Comparison of ENCODE assay signal across 8 mouse cellular contexts in genomic region chr2:173173521-173174511, GRCm38 (mm10). TPM values are rescaled to one million over a fixed set of nuclear protein-coding genes. Genes with fewer than 3 reads are reported as not detected.
DNase-seq lines count a peak whose midpoint lies in the region; ATAC-seq and TF ChIP-seq lines count a peak whose summit lies in the region.

No protein-coding gene starts in this region.

- no peaks in the 10 kb centered on the region for H3K36me3 ChIP-seq in E14TG2a.4 (ENCODE audit: insufficient read depth, low read length)
- H3K36me3 ChIP-seq in forebrain, embryonic 16.5 days (ENCODE audit: control insufficient read depth, insufficient read depth) = no peaks in the 10 kb centered on the region
- H3K36me3 ChIP-seq in hindbrain, embryonic 14.5 days (replicated peaks; ENCODE audit: control insufficient read depth, insufficient read depth) = no peaks in the 10 kb centered on the region
- H3K36me3 ChIP-seq in lung, embryonic 14.5 days (ENCODE audit: insufficient read depth) = no peaks in the 10 kb centered on the region

- peaks cover 11% of the 10 kb centered on the region for H3K9me3 ChIP-seq in E14TG2a.4 (ENCODE audit: low read length)
- no peaks in the 10 kb centered on the region for H3K9me3 ChIP-seq in forebrain, embryonic 16.5 days (ENCODE audit: control insufficient read depth, low read length)
- no peaks in the 10 kb centered on the region for H3K9me3 ChIP-seq in hindbrain, embryonic 14.5 days (ENCODE audit: control insufficient read depth, low read length)
- H3K9me3 ChIP-seq in lung, embryonic 14.5 days (ENCODE audit: low read depth, low read length) = no peaks in the 10 kb centered on the region

- H3K4me2 ChIP-seq in forebrain, embryonic 16.5 days (ENCODE audit: low read length) = peak overlapping the region; percentile 70
- H3K4me2 ChIP-seq in hindbrain, embryonic 14.5 days (replicated peaks) = peak overlapping the region; percentile 53
- H3K4me2 ChIP-seq in lung, embryonic 14.5 days = peak overlapping the region; percentile 55

- H3K27me3 ChIP-seq in E14TG2a.4 (ENCODE audit: insufficient read depth, low read length) = peaks cover 48% of the 10 kb centered on the region
- no peaks in the 10 kb centered on the region for H3K27me3 ChIP-seq in forebrain, embryonic 16.5 days (replicated peaks; ENCODE audit: control insufficient read depth, insufficient read depth, low read length)
- H3K27me3 ChIP-seq in hindbrain, embryonic 14.5 days (ENCODE audit: control insufficient read depth, insufficient read depth, low read length) = no peaks in the 10 kb centered on the region
- peaks cover 33% of the 10 kb centered on the region for H3K27me3 ChIP-seq in lung, embryonic 14.5 days (ENCODE audit: insufficient read depth, low read length)

- DNase-seq in adrenal gland, postnatal 10 days = peak; percentile 77
- DNase-seq in hindbrain, embryonic 14.5 days (ENCODE audit: low spot score) = peak; percentile 81
- peak; percentile 87 for DNase-seq in layer of hippocampus, adult 9-11 months
- DNase-seq in lung, embryonic 14.5 days = peak; percentile 82
- DNase-seq in ovary, postnatal 36 days (ENCODE audit: low spot score) = peak; percentile 51
- DNase-seq in gastrocnemius, postnatal 25 days = no peak

- ATAC-seq in forebrain, embryonic 16.5 days = peak; percentile 86
- peak; percentile 84 for ATAC-seq in hindbrain, embryonic 14.5 days (ENCODE audit: low FRiP score)
- peak; percentile 79 for ATAC-seq in lung, embryonic 14.5 days (ENCODE audit: insufficient read depth)

- H3K27ac ChIP-seq in forebrain, embryonic 16.5 days (ENCODE audit: low read length) = peak overlapping the region; percentile 84
- H3K27ac ChIP-seq in hindbrain, embryonic 14.5 days = peak overlapping the region; percentile 93
- peak overlapping the region; percentile 85 for H3K27ac ChIP-seq in lung, embryonic 14.5 days (ENCODE audit: low read depth)

- H3K4me3 ChIP-seq in E14TG2a.4 (replicated peaks; ENCODE audit: low read length) = 0 out of 2 replicates have a peak overlapping the region, but pooled peaks have one; percentile 7
- peak overlapping the region; percentile 42 for H3K4me3 ChIP-seq in forebrain, embryonic 16.5 days (replicated peaks; ENCODE audit: low read length)
- H3K4me3 ChIP-seq in hindbrain, embryonic 14.5 days (replicated peaks; ENCODE audit: low read length) = peak overlapping the region; percentile 17
- H3K4me3 ChIP-seq in lung, embryonic 14.5 days (ENCODE audit: low read depth, low read length) = peak overlapping the region; percentile 25

- peaks cover 30% of the 10 kb centered on the region for H3K4me1 ChIP-seq in E14TG2a.4 (replicated peaks; ENCODE audit: low read depth, low read length)
- H3K4me1 ChIP-seq in forebrain, embryonic 16.5 days (replicated peaks; ENCODE audit: control insufficient read depth, insufficient read depth, low read length) = peaks cover 26% of the 10 kb centered on the region
- H3K4me1 ChIP-seq in hindbrain, embryonic 14.5 days (replicated peaks; ENCODE audit: control insufficient read depth, insufficient read depth, low read length) = peaks cover 41% of the 10 kb centered on the region
- peaks cover 9% of the 10 kb centered on the region for H3K4me1 ChIP-seq in lung, embryonic 14.5 days (ENCODE audit: insufficient read depth)

- TF ChIP-seq CTCF in E14TG2a.4 (conservative IDR thresholded peaks at IDR 0.05; ENCODE audit: low read length) = no peak
- no peak for TF ChIP-seq CTCF in lung, embryonic 14.5 days (IDR thresholded peaks at IDR 0.05; ENCODE audit: low read depth)

- H3K9ac ChIP-seq in forebrain, embryonic 16.5 days (replicated peaks; ENCODE audit: low read depth, low read length) = peak overlapping the region; percentile 38; the same call in 1 of the 2 replicates
- peak overlapping the region; percentile 47 for H3K9ac ChIP-seq in hindbrain, embryonic 14.5 days
- H3K9ac ChIP-seq in lung, embryonic 14.5 days = peak overlapping the region; percentile 5

- WGBS in forebrain, embryonic 16.5 days = 2% methylated on average over 22 of the region's 22 CpGs
- 1% methylated on average over 22 of the region's 22 CpGs for WGBS in hindbrain, embryonic 14.5 days
- WGBS in lung, embryonic 14.5 days = 3% methylated on average over 22 of the region's 22 CpGs

RNA-seq across cellular contexts. Expression of gene Pck1, which starts 21.0 kb away (rescaled TPM):
- total RNA-seq in adrenal gland, postnatal 10 days (2021) = 1,000 to 10,000 TPM in 1 of 2 experiments, 100 to 1,000 TPM in 1; 954 to 1,859 TPM
- not detected in 2 replicates for polyA plus RNA-seq in forebrain, embryonic 16.5 days (2015; fragmentation: Nextera tagmentation; extraction: Ambion mirVana)
- polyA plus RNA-seq in hindbrain, embryonic 14.5 days (2014; fragmentation: Nextera tagmentation; extraction: Ambion mirVana) = not detected in 2 replicates
- not detected in 2 replicates for polyA plus RNA-seq in lung, embryonic 14.5 days (2014; fragmentation: Nextera tagmentation; extraction: Ambion mirVana)
- total RNA-seq in gastrocnemius, postnatal 25 days (2021) = 10 to 100 TPM in 1 of 2 experiments, 1 to 10 TPM in 1; 1.2 to 61.5 TPM

RNA-seq across cellular contexts. Expression of gene Zbp1, which starts 44.9 kb away (rescaled TPM):
- 1 to 10 TPM in 1 of 2 experiments, under 1 TPM in 1; 0.90 to 2.3 TPM for total RNA-seq in adrenal gland, postnatal 10 days (2021)
- not detected in 2 replicates for polyA plus RNA-seq in forebrain, embryonic 16.5 days (2015; fragmentation: Nextera tagmentation; extraction: Ambion mirVana)
- 0.27 TPM in 1 of 2 replicates, not detected in the other for polyA plus RNA-seq in hindbrain, embryonic 14.5 days (2014; fragmentation: Nextera tagmentation; extraction: Ambion mirVana)
- 0.34 and 0.41 TPM in 2 replicates for polyA plus RNA-seq in lung, embryonic 14.5 days (2014; fragmentation: Nextera tagmentation; extraction: Ambion mirVana)
- under 1 TPM in 1 of 2 experiments, not detected in 1; 0.27 TPM for total RNA-seq in gastrocnemius, postnatal 25 days (2021)

RNA-seq across cellular contexts. Expression of gene Ctcfl, which starts 54.5 kb away (rescaled TPM):
- total RNA-seq in adrenal gland, postnatal 10 days (2021) = under 1 TPM; 0.24 to 0.33 TPM
- not detected in 2 replicates for polyA plus RNA-seq in forebrain, embryonic 16.5 days (2015; fragmentation: Nextera tagmentation; extraction: Ambion mirVana)
- 0.05 TPM in 1 of 2 replicates, not detected in the other for polyA plus RNA-seq in hindbrain, embryonic 14.5 days (2014; fragmentation: Nextera tagmentation; extraction: Ambion mirVana)
- polyA plus RNA-seq in lung, embryonic 14.5 days (2014; fragmentation: Nextera tagmentation; extraction: Ambion mirVana) = 0.05 and 0.07 TPM in 2 replicates
- not detected for total RNA-seq in gastrocnemius, postnatal 25 days (2021)
